Mouse (Mus musculus): ENCODE measurements around the gene 4931422A03Rik. TPM values are rescaled to one million over a fixed set of nuclear protein-coding genes. Genes with fewer than 3 reads are reported as not detected.

4931422A03Rik gene
- total and polyA plus RNA-seq, 3 experiments, result 0.50 to 4.9 TPM; not detected in 1

GRCm38 (mm10) chr2:104027458-104028138, 563 bp downstream of the 4931422A03Rik start, which contains the start of gene Fbxo3:
TSS of gene Fbxo3 (plus strand) at chr2:104027721.
- DNase-seq (ENCODE audit: low read depth, low spot score), result peak; percentile 92
- peaks cover 0 to 16% of the 10 kb centered on the region in 2 experiments; a peak in 2 of 4 replicates for H3K36me3 ChIP-seq (ENCODE audit: control insufficient read depth in 1 of 2, insufficient read depth in 2 of 2, low read length in 2 of 2)
- H3K9me3 ChIP-seq (replicated peaks; ENCODE audit: insufficient read depth, low read length), result no peaks in the 10 kb centered on the region
- TF ChIP-seq CTCF (IDR thresholded peaks at IDR 0.05 in 2 of 3, conservative IDR thresholded peaks at IDR 0.05 in 1 of 3; ENCODE audit: control insufficient read depth in 1 of 3, insufficient read depth in 1 of 3, low read depth in 2 of 3, low read length in 3 of 3, poor library complexity in 1 of 3, severe bottlenecking in 1 of 3) (peak in 2 of 3 experiments; percentile 27 to 55; a peak in 4 of 6 replicates), USF2 (IDR thresholded peaks at IDR 0.05; ENCODE audit: borderline replicate concordance in 1 of 2, insufficient read depth in 1 of 2, low read depth in 1 of 2, low read length in 2 of 2) (no peak), ZC3H11A (IDR thresholded peaks at IDR 0.05; ENCODE audit: low read depth, low read length) (no peak), TBP (IDR thresholded peaks at IDR 0.05; ENCODE audit: low read depth, low read length) (0 out of 2 replicates have a peak, but pooled peaks have one; percentile 6), POLR2AphosphoS2 (IDR thresholded peaks at IDR 0.05; ENCODE audit: low read length) (0 out of 2 replicates have a peak, but pooled peaks have one; percentile 61), SIN3A (IDR thresholded peaks at IDR 0.05; ENCODE audit: low read length) (0 out of 2 replicates have a peak, but pooled peaks have one; percentile 18), TCF12 (IDR thresholded peaks at IDR 0.05; ENCODE audit: low read depth, low read length) (0 out of 2 replicates have a peak, but pooled peaks have one; percentile 29), POLR2A (IDR thresholded peaks at IDR 0.05; ENCODE audit: control insufficient read depth in 1 of 2, insufficient read depth in 1 of 2, low read depth in 1 of 2, low read length in 2 of 2, poor library complexity in 1 of 2) (peak; percentile 68 to 73), NELFE (IDR thresholded peaks at IDR 0.05; ENCODE audit: low read depth, low read length) (peak; percentile 70)
- peaks cover 8 to 11% of the 10 kb centered on the region in 2 experiments for H3K4me1 ChIP-seq (ENCODE audit: control insufficient read depth in 1 of 2, insufficient read depth in 2 of 2, low read length in 2 of 2)
- H3K9ac ChIP-seq (ENCODE audit: control insufficient read depth, low read depth, low read length, poor library complexity, severe bottlenecking), result peak within 1 kb of the TSS; percentile 88
- peaks cover 16% of the 10 kb centered on the region for H3K79me2 ChIP-seq (ENCODE audit: control insufficient read depth, insufficient read depth, low read length, poor library complexity)
- peak within 1 kb of the TSS; percentile 58 for H3K27ac ChIP-seq (ENCODE audit: control insufficient read depth, low read depth, low read length)
- no peaks in the 10 kb centered on the region for H3K27me3 ChIP-seq (ENCODE audit: control insufficient read depth in 1 of 2, insufficient read depth in 2 of 2, low read length in 2 of 2)
- peak within 1 kb of the TSS; percentile 97 to 100 for H3K4me3 ChIP-seq (ENCODE audit: control insufficient read depth in 1 of 2, insufficient read depth in 1 of 2, low read depth in 2 of 2, low read length in 2 of 2)

GRCm38 (mm10) chr2:104024656-104025055, 3.5 kb downstream of the 4931422A03Rik start:
- DNase-seq (ENCODE audit: low read depth, low spot score), result no peak
- H3K9me3 ChIP-seq (replicated peaks; ENCODE audit: insufficient read depth, low read length), result no peaks in the 10 kb centered on the region
- no peak overlapping the region for H3K9ac ChIP-seq (ENCODE audit: control insufficient read depth, low read depth, low read length, poor library complexity, severe bottlenecking)
- peaks cover 0 to 14% of the 10 kb centered on the region in 2 experiments; a peak in 2 of 4 replicates for H3K36me3 ChIP-seq (ENCODE audit: control insufficient read depth in 1 of 2, insufficient read depth in 2 of 2, low read length in 2 of 2)
- no peak overlapping the region for H3K27ac ChIP-seq (ENCODE audit: control insufficient read depth, low read depth, low read length)
- H3K4me3 ChIP-seq (ENCODE audit: control insufficient read depth in 1 of 2, insufficient read depth in 1 of 2, low read depth in 2 of 2, low read length in 2 of 2), result no peak overlapping the region
- H3K27me3 ChIP-seq (ENCODE audit: control insufficient read depth in 1 of 2, insufficient read depth in 2 of 2, low read length in 2 of 2), result no peaks in the 10 kb centered on the region
- peaks cover 12% of the 10 kb centered on the region for H3K79me2 ChIP-seq (ENCODE audit: control insufficient read depth, insufficient read depth, low read length, poor library complexity)
- H3K4me1 ChIP-seq (ENCODE audit: control insufficient read depth in 1 of 2, insufficient read depth in 2 of 2, low read length in 2 of 2), result peaks cover 6 to 10% of the 10 kb centered on the region in 2 experiments
- TF ChIP-seq MYC (IDR thresholded peaks at IDR 0.05; ENCODE audit: low read depth, low read length) (no peak), MAFK (IDR thresholded peaks at IDR 0.05; ENCODE audit: borderline replicate concordance, low read depth, low read length) (no peak), USF1 (IDR thresholded peaks at IDR 0.05; ENCODE audit: low read depth, low read length) (no peak), MYB (IDR thresholded peaks at IDR 0.05; ENCODE audit: low read depth, low read length) (no peak), JUND (IDR thresholded peaks at IDR 0.05; ENCODE audit: low read depth, low read length) (no peak), NELFE (IDR thresholded peaks at IDR 0.05; ENCODE audit: low read depth, low read length) (no peak), SIN3A (IDR thresholded peaks at IDR 0.05; ENCODE audit: low read length) (no peak), ZNF384 (IDR thresholded peaks at IDR 0.05; ENCODE audit: low read depth, low read length) (no peak), POLR2AphosphoS2 (IDR thresholded peaks at IDR 0.05; ENCODE audit: low read length) (no peak), MEF2A (IDR thresholded peaks at IDR 0.05; ENCODE audit: extremely low read depth, insufficient replicate concordance, low read depth, low read length, poor library complexity, severe bottlenecking) (no peak), POLR2AphosphoS5 (IDR thresholded peaks at IDR 0.05; ENCODE audit: borderline replicate concordance, low read depth, low read length) (no peak)
